Mouse (Mus musculus): ENCODE measurements at regions not wholly inside any gene's neighbourhood (a gene's known extent, or its start where the extent isn't known, plus 50 kb on each side); places are given as distances from the start of the nearest gene placed in this dataset.

GRCm38 (mm10) chr7:77933366-77933765 is 804.4 kb downstream of the Ntrk3 start:
- DNase-seq (ENCODE audit: extremely low read depth, low read depth, low spot score), result no peak
- Histone ChIP-seq H3K27me3 (ENCODE audit: control insufficient read depth, insufficient read depth, low read length) (no peaks in the 10 kb centered on the region), H3K36me3 (ENCODE audit: control insufficient read depth, insufficient read depth, low read length) (no peaks in the 10 kb centered on the region), H3K9ac (ENCODE audit: low read depth, low read length) (no peak overlapping the region), H3K27ac (replicated peaks; ENCODE audit: insufficient read depth, low read depth, low read length) (no peak overlapping the region), H3K79me2 (ENCODE audit: control insufficient read depth, insufficient read depth, low read length) (no peaks in the 10 kb centered on the region), H3K4me1 (ENCODE audit: control insufficient read depth, insufficient read depth, low read length) (no peaks in the 10 kb centered on the region), H3K4me3 (ENCODE audit: insufficient read depth, low read depth, low read length) (no peak overlapping the region)
- WGBS, result 46% methylated on average over 2 of the region's 2 CpGs
- TF ChIP-seq POLR2A (IDR thresholded peaks at IDR 0.05; ENCODE audit: extremely low read depth, insufficient read depth, low read length), result no peak
- no peak for TF ChIP-seq CTCF (IDR thresholded peaks at IDR 0.05; ENCODE audit: low read depth, low read length)

- no peak overlapping the region for H3K4me3 ChIP-seq (ENCODE audit: insufficient read depth, low read depth, low read length)
- H3K27me3 ChIP-seq (ENCODE audit: control insufficient read depth, insufficient read depth, low read length), result no peaks in the 10 kb centered on the region
- WGBS, result 79% methylated on average over 4 of the region's 4 CpGs
- no peak overlapping the region for H3K27ac ChIP-seq (replicated peaks; ENCODE audit: insufficient read depth, low read depth, low read length)
- no peak for TF ChIP-seq POLR2A (IDR thresholded peaks at IDR 0.05; ENCODE audit: extremely low read depth, insufficient read depth, low read length)
- TF ChIP-seq CTCF (IDR thresholded peaks at IDR 0.05; ENCODE audit: low read depth, low read length), result no peak
- peak; percentile 31 for DNase-seq (ENCODE audit: extremely low read depth, low read depth, low spot score)
- H3K4me1 ChIP-seq (ENCODE audit: control insufficient read depth, insufficient read depth, low read length), result no peaks in the 10 kb centered on the region
- H3K36me3 ChIP-seq (ENCODE audit: control insufficient read depth, insufficient read depth, low read length), result no peaks in the 10 kb centered on the region
- H3K9ac ChIP-seq (ENCODE audit: low read depth, low read length), result no peak overlapping the region
- no peaks in the 10 kb centered on the region for H3K79me2 ChIP-seq (ENCODE audit: control insufficient read depth, insufficient read depth, low read length)
Measured at GRCm38 (mm10) chr7:77928479-77929467, 809.0 kb downstream of the Ntrk3 start.

- H3K4me1 ChIP-seq (ENCODE audit: control insufficient read depth, insufficient read depth, low read length), result no peaks in the 10 kb centered on the region
- no peaks in the 10 kb centered on the region for H3K36me3 ChIP-seq (ENCODE audit: control insufficient read depth, insufficient read depth, low read length)
- WGBS, result 64% methylated on average over 7 of the region's 7 CpGs
- H3K27ac ChIP-seq (replicated peaks; ENCODE audit: insufficient read depth, low read depth, low read length), result no peak overlapping the region
- TF ChIP-seq CTCF (IDR thresholded peaks at IDR 0.05; ENCODE audit: low read depth, low read length), result no peak
- TF ChIP-seq POLR2A (IDR thresholded peaks at IDR 0.05; ENCODE audit: extremely low read depth, insufficient read depth, low read length), result no peak
- no peaks in the 10 kb centered on the region for H3K79me2 ChIP-seq (ENCODE audit: control insufficient read depth, insufficient read depth, low read length)
- no peak overlapping the region for H3K4me3 ChIP-seq (ENCODE audit: insufficient read depth, low read depth, low read length)
- H3K27me3 ChIP-seq (ENCODE audit: control insufficient read depth, insufficient read depth, low read length), result no peaks in the 10 kb centered on the region
- no peak overlapping the region for H3K9ac ChIP-seq (ENCODE audit: low read depth, low read length)
- no peak for DNase-seq (ENCODE audit: extremely low read depth, low read depth, low spot score)
Measured at GRCm38 (mm10) chr7:77899231-77899630, 838.6 kb downstream of the Ntrk3 start.

- WGBS, result 67% methylated on average over 2 of the region's 2 CpGs
- no peaks in the 10 kb centered on the region for H3K79me2 ChIP-seq (ENCODE audit: control insufficient read depth, insufficient read depth, low read length)
- TF ChIP-seq POLR2A (IDR thresholded peaks at IDR 0.05; ENCODE audit: extremely low read depth, insufficient read depth, low read length) (no peak), CTCF (IDR thresholded peaks at IDR 0.05; ENCODE audit: low read depth, low read length) (no peak)
- peak; percentile 56 for DNase-seq (ENCODE audit: extremely low read depth, low read depth, low spot score)
- H3K27me3 ChIP-seq (ENCODE audit: control insufficient read depth, insufficient read depth, low read length), result no peaks in the 10 kb centered on the region
- H3K4me3 ChIP-seq (ENCODE audit: insufficient read depth, low read depth, low read length), result no peak overlapping the region
- no peaks in the 10 kb centered on the region for H3K36me3 ChIP-seq (ENCODE audit: control insufficient read depth, insufficient read depth, low read length)
- H3K27ac ChIP-seq (replicated peaks; ENCODE audit: insufficient read depth, low read depth, low read length), result no peak overlapping the region
- H3K9ac ChIP-seq (ENCODE audit: low read depth, low read length), result no peak overlapping the region
- H3K4me1 ChIP-seq (ENCODE audit: control insufficient read depth, insufficient read depth, low read length), result no peaks in the 10 kb centered on the region
Measured at GRCm38 (mm10) chr7:77888543-77888942, 849.3 kb downstream of the Ntrk3 start.

- Histone ChIP-seq H3K27me3 (ENCODE audit: control insufficient read depth, insufficient read depth, low read length) (no peaks in the 10 kb centered on the region), H3K27ac (replicated peaks; ENCODE audit: insufficient read depth, low read depth, low read length) (no peak overlapping the region), H3K9ac (ENCODE audit: low read depth, low read length) (no peak overlapping the region), H3K79me2 (ENCODE audit: control insufficient read depth, insufficient read depth, low read length) (no peaks in the 10 kb centered on the region), H3K4me1 (ENCODE audit: control insufficient read depth, insufficient read depth, low read length) (no peaks in the 10 kb centered on the region), H3K4me3 (ENCODE audit: insufficient read depth, low read depth, low read length) (no peak overlapping the region), H3K36me3 (ENCODE audit: control insufficient read depth, insufficient read depth, low read length) (no peaks in the 10 kb centered on the region)
- 86% methylated on average over 5 of the region's 5 CpGs for WGBS
- no peak for TF ChIP-seq POLR2A (IDR thresholded peaks at IDR 0.05; ENCODE audit: extremely low read depth, insufficient read depth, low read length)
- no peak for TF ChIP-seq CTCF (IDR thresholded peaks at IDR 0.05; ENCODE audit: low read depth, low read length)
- DNase-seq (ENCODE audit: extremely low read depth, low read depth, low spot score), result no peak
Measured at GRCm38 (mm10) chr7:77882605-77883354, 855.0 kb downstream of the Ntrk3 start.

Data from liver, adult 2 months (tissue).